Mouse (Mus musculus) embryo, embryonic 10.5 days (tissue): ENCODE data around the gene Tap1.
"Not testable (repeated sequence)": the region's sequence is repeated elsewhere in the genome, so short reads cannot be mapped to it uniquely, and the experiment has no call there.

Experiments used
- DNase-seq: peaks from one replicate; pipeline ENCODE4 v3.0.0-alpha.2; 2015; ENCODE audit warnings: low spot score

Tap1 gene

GRCm38 (mm10) chr17:34232021-34232420 lies 44.7 kb downstream of the Tap1 start:
- not testable (repeated sequence) for DNase-seq

- DNase-seq: peak; percentile 64
Observed at GRCm38 (mm10) chr17:34234926-34235325, 47.6 kb downstream of the Tap1 start.

- no peak for DNase-seq
Observed at GRCm38 (mm10) chr17:34236691-34237090, 49.3 kb downstream of the Tap1 start.

GRCm38 (mm10) chr17:34237741-34238140 lies 50.4 kb downstream of the Tap1 start:
- DNase-seq: no peak

GRCm38 (mm10) chr17:34238706-34239105 lies 51.4 kb downstream of the Tap1 start, which contains the start of gene H2-Ob:
TSS of gene H2-Ob (plus strand) at chr17:34238903.
- DNase-seq: no peak

- no peak for DNase-seq
Observed at GRCm38 (mm10) chr17:34239601-34240041, 52.3 kb downstream of the Tap1 start.

GRCm38 (mm10) chr17:34240366-34240765 lies 53.0 kb downstream of the Tap1 start:
- DNase-seq: no peak

GRCm38 (mm10) chr17:34240916-34241315 lies 53.6 kb downstream of the Tap1 start:
- DNase-seq: no peak

- no peak for DNase-seq
Observed at GRCm38 (mm10) chr17:34244656-34245055, 57.3 kb downstream of the Tap1 start.
